Mouse (Mus musculus) liver, embryonic 12.5 days (tissue): ENCODE measurements around the gene Car12. TPM values are rescaled to one million over a fixed set of nuclear protein-coding genes. Genes with fewer than 3 reads are reported as not detected.

Source experiments
- ATAC-seq: fragments of 200-750 bp; cut with Nextera tagmentation; 2 replicates; pipeline ENCODE4 v1.8.0; 2017; ENCODE audit warnings: moderate number of reproducible peaks, mild to moderate bottlenecking, moderate library complexity
- H3K27ac ChIP-seq: fragments of 300-500 bp; sonication (generic); 2 replicates; pipeline ENCODE4 v1.5.1; 2016; ENCODE audit warnings: mild to moderate bottlenecking
- H3K27me3 ChIP-seq: fragments of 300-500 bp; sonication (generic); replicated peaks from 2 replicates; pipeline ENCODE4 v1.6.1; 2016; ENCODE audit warnings: mild to moderate bottlenecking, moderate library complexity
- H3K36me3 ChIP-seq: fragments of 300-500 bp; sonication (generic); 2 replicates; pipeline ENCODE4 v1.6.1; 2016; ENCODE audit warnings: mild to moderate bottlenecking, moderate library complexity
- H3K4me1 ChIP-seq: fragments of 300-500 bp; sonication (generic); 2 replicates; pipeline ENCODE4 v1.6.1; 2016
- H3K4me2 ChIP-seq: fragments of 300-500 bp; sonication (generic); 2 replicates; pipeline ENCODE4 v1.6.1; 2016; ENCODE audit warnings: mild to moderate bottlenecking, moderate library complexity
- H3K4me3 ChIP-seq: fragments of 300-500 bp; sonication (generic); 2 replicates; pipeline ENCODE4 v1.5.1; 2016; ENCODE audit warnings: mild to moderate bottlenecking, moderate library complexity
- H3K9ac ChIP-seq: fragments of 300-500 bp; sonication (generic); 2 replicates; pipeline ENCODE4 v1.6.1; 2016; ENCODE audit warnings: mild to moderate bottlenecking, moderate library complexity
- H3K9me3 ChIP-seq: fragments of 300-500 bp; sonication (generic); replicated peaks from 2 replicates; pipeline ENCODE4 v1.6.1; 2016; ENCODE audit warnings: mild to moderate bottlenecking, moderate library complexity
- WGBS: fragments of 180-500 bp; shearing (Covaris S2); methylation state at CpG from one replicate; pipeline ENCODE4 v1.1.7; 2016; ENCODE audit not compliant: insufficient replicate concordance; 5-methylcytosine and 5-hydroxymethylcytosine counted together
- polyA plus RNA-seq: library from polyadenylated mRNA; unstranded; fragments of >200 nt; fragmentation: Nextera tagmentation; extraction: Ambion mirVana; gene quantifications from 2 replicates; pipeline ENCODE4 v1.2.1, GENCODE M21; 2016

The Car12 gene
- polyA plus RNA-seq, 1 experiment from 2014 or later: 0.29 TPM

DNA sequence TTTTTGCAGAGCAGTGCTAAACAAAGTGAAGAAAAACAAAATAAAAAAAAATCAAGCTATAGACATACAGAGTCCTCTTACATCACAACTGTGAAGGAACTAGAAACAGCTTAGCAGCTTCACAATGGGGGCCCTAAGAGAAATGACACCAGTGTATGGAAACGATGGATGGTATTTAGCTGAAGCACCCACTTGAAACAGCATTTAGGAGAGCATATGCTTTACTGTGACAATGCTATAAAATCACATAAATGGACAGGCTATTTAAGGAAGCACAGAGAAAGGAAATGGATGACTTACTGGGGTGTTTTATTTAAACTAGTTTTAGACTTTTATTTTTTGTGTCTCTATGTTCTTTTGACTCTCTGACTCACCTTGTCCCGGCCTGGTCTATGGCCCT, 25.8 kb upstream of the Car12 start:
- no peak overlapping the region for H3K27ac ChIP-seq
- no peaks in the 10 kb centered on the region for H3K9me3 ChIP-seq
- no peaks in the 10 kb centered on the region for H3K36me3 ChIP-seq
- no peak for ATAC-seq
- no peaks in the 10 kb centered on the region for H3K4me1 ChIP-seq
- H3K27me3 ChIP-seq: no peaks in the 10 kb centered on the region; the same call in 1 of the 2 replicates
- H3K9ac ChIP-seq: no peak overlapping the region
- H3K4me2 ChIP-seq: no peak overlapping the region
- WGBS: 68% methylated on average over 2 of the region's 2 CpGs
- H3K4me3 ChIP-seq: no peak overlapping the region

- Histone ChIP-seq H3K9me3 (no peaks in the 10 kb centered on the region), H3K4me1 (no peaks in the 10 kb centered on the region), H3K27me3 (no peaks in the 10 kb centered on the region; the same call in 1 of the 2 replicates), H3K27ac (no peak overlapping the region), H3K36me3 (no peaks in the 10 kb centered on the region), H3K4me3 (no peak overlapping the region), H3K9ac (no peak overlapping the region), H3K4me2 (no peak overlapping the region)
- no peak for ATAC-seq
- 68% methylated on average over 4 of the region's 4 CpGs for WGBS
These were observed 21.7 kb upstream of the Car12 start for GRCm38 (mm10) chr9:66691683-66692305.

DNA sequence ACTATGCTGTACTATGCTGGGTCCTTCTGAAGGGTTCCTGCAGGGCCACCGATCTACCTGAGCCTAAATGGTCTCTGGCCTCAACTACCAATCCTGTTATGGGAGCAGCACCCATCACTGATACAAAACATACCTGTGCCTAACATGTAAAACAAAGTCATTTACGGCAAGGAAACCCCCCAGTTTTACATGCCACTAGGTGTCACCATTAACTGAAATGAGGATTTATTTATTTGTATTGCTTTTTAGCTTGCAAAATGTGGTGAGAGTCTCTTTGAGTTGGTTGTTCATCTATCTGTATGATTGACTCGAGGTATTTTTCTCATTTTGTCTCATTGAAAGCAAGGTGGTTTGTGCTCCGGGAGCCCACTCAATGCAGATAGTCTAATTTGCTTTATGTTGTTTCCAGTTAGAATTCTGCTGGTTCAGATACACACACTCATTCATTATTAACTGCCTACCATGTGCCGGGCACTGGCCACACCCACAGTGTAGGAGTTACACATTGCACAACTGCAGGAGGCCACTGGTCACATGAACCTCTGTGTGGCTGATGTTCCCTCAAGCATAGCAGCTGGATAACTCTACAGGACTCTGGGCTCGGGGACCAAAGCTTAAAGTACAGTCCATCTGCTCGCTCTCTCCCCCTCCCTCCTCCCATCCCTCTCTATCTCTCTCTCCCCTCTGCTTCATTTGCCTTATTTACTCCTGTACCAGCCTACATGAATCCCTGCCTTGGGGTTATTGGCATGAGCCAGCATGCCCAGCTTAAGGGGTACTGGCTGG, 15.9 kb upstream of the Car12 start:
- Histone ChIP-seq H3K36me3 (no peaks in the 10 kb centered on the region), H3K27me3 (no peaks in the 10 kb centered on the region; the same call in 1 of the 2 replicates), H3K4me1 (no peaks in the 10 kb centered on the region), H3K9ac (no peak overlapping the region), H3K4me3 (no peak overlapping the region), H3K4me2 (no peak overlapping the region), H3K9me3 (no peaks in the 10 kb centered on the region), H3K27ac (no peak overlapping the region)
- 57% methylated on average over 7 of the region's 7 CpGs for WGBS
- ATAC-seq: peak; percentile 64

DNA sequence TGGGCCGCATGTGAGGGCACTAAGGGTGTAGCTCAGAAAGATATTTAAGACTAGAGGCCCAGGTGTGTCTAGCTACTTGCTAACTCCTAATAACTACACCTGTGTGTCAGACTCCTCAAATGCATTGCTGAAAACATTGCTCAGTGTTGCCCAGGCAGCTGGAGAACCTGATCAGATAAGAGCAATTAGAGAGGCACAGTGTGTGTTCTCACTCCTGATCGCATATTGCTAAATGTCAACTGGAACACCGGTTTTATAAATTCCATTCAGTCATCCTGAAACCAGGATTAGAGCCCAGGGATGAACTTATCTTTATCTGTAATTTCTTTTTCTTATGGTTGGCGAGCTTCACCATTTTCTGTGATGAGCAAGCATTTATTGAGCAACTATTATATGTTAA, 13.7 kb upstream of the Car12 start:
- no peaks in the 10 kb centered on the region for H3K4me1 ChIP-seq
- no peaks in the 10 kb centered on the region for H3K36me3 ChIP-seq
- no peak overlapping the region for H3K9ac ChIP-seq
- H3K27ac ChIP-seq: no peak overlapping the region
- ATAC-seq: no peak
- H3K9me3 ChIP-seq: no peaks in the 10 kb centered on the region
- H3K4me3 ChIP-seq: no peak overlapping the region
- WGBS: 65% methylated on average over 4 of the region's 4 CpGs
- no peak overlapping the region for H3K4me2 ChIP-seq
- no peaks in the 10 kb centered on the region for H3K27me3 ChIP-seq

DNA sequence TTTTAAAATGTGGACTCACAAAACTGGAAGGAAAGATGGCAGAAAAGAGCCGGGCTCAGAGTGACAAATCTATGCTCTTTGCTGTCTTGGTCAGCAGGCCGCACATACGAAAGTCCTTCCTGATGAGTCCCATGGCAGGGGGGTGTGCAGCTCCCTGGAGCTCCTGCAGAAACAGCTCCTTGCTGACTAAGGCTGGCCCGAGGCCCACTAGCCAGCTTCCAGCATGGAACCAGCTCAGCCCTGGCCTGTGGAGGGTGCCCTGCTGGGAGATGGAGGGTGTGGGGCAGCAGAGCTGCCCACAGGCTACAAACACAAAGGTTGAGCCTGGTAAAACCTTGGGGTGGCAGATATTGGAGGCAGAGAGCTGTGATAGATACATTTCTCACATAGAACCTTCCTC, 10.5 kb upstream of the Car12 start:
- no peak overlapping the region for H3K9ac ChIP-seq
- ATAC-seq: no peak
- no peak overlapping the region for H3K27ac ChIP-seq
- no peaks in the 10 kb centered on the region for H3K27me3 ChIP-seq
- no peak overlapping the region for H3K4me2 ChIP-seq
- no peak overlapping the region for H3K4me3 ChIP-seq
- no peaks in the 10 kb centered on the region for H3K9me3 ChIP-seq
- H3K36me3 ChIP-seq: no peaks in the 10 kb centered on the region
- WGBS: 81% methylated on average over 4 of the region's 4 CpGs
- H3K4me1 ChIP-seq: no peaks in the 10 kb centered on the region

DNA sequence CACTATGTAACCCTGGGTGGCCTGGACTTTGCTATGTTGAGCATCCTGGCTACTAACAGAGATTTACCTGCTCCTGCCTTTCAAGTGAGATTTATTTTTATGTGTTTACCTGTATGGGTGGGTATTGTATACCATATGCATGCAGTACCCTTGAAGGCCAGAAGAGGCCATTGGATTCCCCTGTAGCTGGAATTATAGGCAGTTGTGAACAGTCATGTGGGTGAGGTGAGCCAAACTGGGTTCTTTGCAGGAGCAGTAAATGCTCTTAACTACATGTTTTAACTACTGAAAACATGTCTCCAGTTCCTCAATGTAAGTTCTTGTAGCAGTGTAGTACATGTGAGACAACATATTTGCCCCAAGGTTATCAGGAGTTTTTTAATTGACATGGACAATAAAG, 8.1 kb upstream of the Car12 start:
- Histone ChIP-seq H3K4me2 (no peak overlapping the region), H3K27me3 (peaks cover 17% of the 10 kb centered on the region), H3K9ac (no peak overlapping the region), H3K4me1 (no peaks in the 10 kb centered on the region), H3K27ac (no peak overlapping the region), H3K4me3 (no peak overlapping the region), H3K9me3 (no peaks in the 10 kb centered on the region), H3K36me3 (no peaks in the 10 kb centered on the region)
- ATAC-seq: no peak

- no peak overlapping the region for H3K9ac ChIP-seq
- H3K4me2 ChIP-seq: no peak overlapping the region
- H3K4me3 ChIP-seq: no peak overlapping the region
- no peak for ATAC-seq
- no peak overlapping the region for H3K27ac ChIP-seq
- no peaks in the 10 kb centered on the region for H3K36me3 ChIP-seq
- H3K27me3 ChIP-seq: peaks cover 21% of the 10 kb centered on the region
- H3K9me3 ChIP-seq: no peaks in the 10 kb centered on the region
- H3K4me1 ChIP-seq: no peaks in the 10 kb centered on the region
- WGBS: 15% methylated on average over 2 of the region's 2 CpGs
These were observed 7.7 kb upstream of the Car12 start for GRCm38 (mm10) chr9:66705766-66706165.

DNA sequence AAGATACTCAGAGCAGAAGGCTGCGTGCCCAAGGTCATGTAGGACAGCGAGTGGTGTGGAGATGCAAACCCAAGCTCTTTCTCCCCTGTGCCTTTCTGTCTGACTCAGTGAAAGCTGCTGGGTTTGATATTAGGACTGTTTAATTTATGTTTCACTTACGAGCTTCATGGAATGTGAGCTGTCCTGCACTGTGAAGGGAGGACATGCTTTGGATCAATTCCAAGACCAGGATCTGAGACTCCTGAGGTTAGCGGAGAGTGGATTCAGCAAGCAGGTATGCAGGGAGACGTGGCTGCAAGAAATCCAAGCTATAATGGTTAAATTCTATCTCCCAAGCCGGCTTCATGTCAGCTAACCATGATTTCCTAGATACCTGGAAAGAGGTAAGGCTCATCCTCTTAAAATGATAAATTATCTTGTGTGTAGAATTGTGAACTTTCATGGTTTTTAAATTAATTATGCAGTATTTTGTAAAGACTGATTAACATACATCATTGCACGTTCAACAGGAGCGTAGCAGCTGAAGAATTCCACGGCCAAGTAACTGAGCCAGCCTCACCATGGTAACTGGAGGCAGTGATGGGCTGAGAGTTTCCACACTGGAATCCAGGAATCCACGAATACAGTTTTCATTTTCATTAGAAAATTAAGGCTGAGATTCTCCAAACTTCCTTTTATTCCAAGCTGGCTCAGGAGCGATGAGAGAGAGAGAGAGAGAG, 5.3 kb upstream of the Car12 start:
- no peak for ATAC-seq
- Histone ChIP-seq H3K4me3 (no peak overlapping the region), H3K4me1 (peaks cover 3% of the 10 kb centered on the region; the same call in 1 of the 2 replicates), H3K9ac (no peak overlapping the region), H3K27me3 (peaks cover 41% of the 10 kb centered on the region), H3K27ac (no peak overlapping the region), H3K36me3 (no peaks in the 10 kb centered on the region), H3K4me2 (no peak overlapping the region), H3K9me3 (no peaks in the 10 kb centered on the region)
- 61% methylated on average over 11 of the region's 11 CpGs for WGBS

GRCm38 (mm10) chr9:66708816-66709555, 4.5 kb upstream of the Car12 start:
- 52% methylated on average over 12 of the region's 12 CpGs for WGBS
- Histone ChIP-seq H3K9ac (no peak overlapping the region), H3K27me3 (peaks cover 48% of the 10 kb centered on the region), H3K4me1 (peaks cover 10% of the 10 kb centered on the region), H3K36me3 (no peaks in the 10 kb centered on the region), H3K9me3 (no peaks in the 10 kb centered on the region), H3K4me3 (no peak overlapping the region), H3K4me2 (no peak overlapping the region), H3K27ac (no peak overlapping the region)
- ATAC-seq: no peak

- no peak overlapping the region for H3K9ac ChIP-seq
- peaks cover 15% of the 10 kb centered on the region for H3K4me1 ChIP-seq
- H3K27me3 ChIP-seq: peaks cover 65% of the 10 kb centered on the region
- WGBS: 48% methylated on average over 6 of the region's 6 CpGs
- H3K9me3 ChIP-seq: no peaks in the 10 kb centered on the region
- ATAC-seq: no peak
- H3K36me3 ChIP-seq: no peaks in the 10 kb centered on the region
- H3K27ac ChIP-seq: no peak overlapping the region
- no peak overlapping the region for H3K4me2 ChIP-seq
- H3K4me3 ChIP-seq: no peak overlapping the region
These were observed 2.9 kb upstream of the Car12 start for GRCm38 (mm10) chr9:66710626-66711025.

GRCm38 (mm10) chr9:66714022-66714515, 583 bp downstream of the Car12 start:
- H3K27me3 ChIP-seq: peaks cover 72% of the 10 kb centered on the region
- H3K9ac ChIP-seq: no peak overlapping the region
- 17% methylated on average over 12 of the region's 12 CpGs for WGBS
- no peaks in the 10 kb centered on the region for H3K36me3 ChIP-seq
- H3K4me1 ChIP-seq: peaks cover 15% of the 10 kb centered on the region
- H3K4me3 ChIP-seq: peak overlapping the region; percentile 44; the same call in 1 of the 2 replicates
- H3K9me3 ChIP-seq: no peaks in the 10 kb centered on the region
- H3K4me2 ChIP-seq: peak overlapping the region; percentile 70
- no peak for ATAC-seq
- H3K27ac ChIP-seq: no peak overlapping the region
